Mouse (Mus musculus) T-helper 17 cell (primary cell): ENCODE results near the gene 2410131K14Rik.

Experiments
- in situ Hi-C, 2 experiments: fragments of 300-600 bp; cut with MboI, MseI; formaldehyde crosslinking; loops; 1 replicate in 1 of 2; 2 replicates in 1 of 2; pipeline ENCODE4 v1.15.1; 2025; ENCODE audit warnings: high pct_unique_total_duplicates in 2 of 2

The 2410131K14Rik gene

DNA sequence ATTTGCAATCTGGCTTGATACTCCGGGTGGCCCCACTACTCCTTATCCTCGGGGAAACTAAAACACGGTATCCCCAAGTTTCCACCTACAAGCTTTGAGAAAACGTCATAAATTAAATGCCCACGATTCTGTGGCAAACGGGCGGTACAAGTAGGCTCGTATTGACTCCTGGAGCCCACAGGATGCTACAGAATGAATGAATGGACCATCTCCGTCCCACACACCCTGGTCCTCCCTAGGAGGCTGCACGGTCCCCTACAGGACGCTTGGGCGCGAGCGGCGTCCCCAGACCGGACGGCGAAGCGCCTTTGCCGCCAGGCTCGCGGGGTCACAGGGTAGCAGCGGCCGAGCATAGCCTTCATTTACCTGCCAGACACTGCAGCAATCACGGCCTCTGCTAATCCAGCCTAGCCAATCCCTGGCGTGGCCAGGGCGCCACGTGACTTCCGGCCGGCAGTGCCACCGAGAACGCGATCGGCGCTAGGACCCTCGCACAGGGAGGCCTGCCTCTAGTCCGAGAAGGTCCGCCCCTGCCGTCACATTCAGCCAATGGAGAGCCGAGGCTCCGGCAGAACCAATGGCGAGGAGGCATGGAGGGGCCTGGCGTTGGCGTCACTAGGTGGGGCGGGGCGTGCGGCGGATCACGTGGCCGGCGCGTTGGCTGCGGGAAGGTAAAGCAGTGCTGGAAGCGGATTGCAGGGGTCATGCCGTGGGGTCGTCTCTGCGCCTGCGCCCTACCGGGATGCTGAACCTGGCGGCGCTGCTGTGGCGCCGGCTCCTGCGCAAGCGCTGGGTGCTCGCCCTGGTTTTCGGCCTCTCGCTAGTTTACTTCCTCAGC is at the start of gene 2410131K14Rik, which contains the start of gene Rnft2:
2410131K14Rik (plus strand) TSS at position 622 of the 838 bp plus-strand sequence.
Rnft2 (minus strand) TSS at position 511 of the 838 bp plus-strand sequence.
- in situ Hi-C loops: loop anchor here in 1 of 2 experiments (25.0 kb wide), 1 partner anchor 1867 kb away; the partner anchor contains the start of gene Rbm19

DNA sequence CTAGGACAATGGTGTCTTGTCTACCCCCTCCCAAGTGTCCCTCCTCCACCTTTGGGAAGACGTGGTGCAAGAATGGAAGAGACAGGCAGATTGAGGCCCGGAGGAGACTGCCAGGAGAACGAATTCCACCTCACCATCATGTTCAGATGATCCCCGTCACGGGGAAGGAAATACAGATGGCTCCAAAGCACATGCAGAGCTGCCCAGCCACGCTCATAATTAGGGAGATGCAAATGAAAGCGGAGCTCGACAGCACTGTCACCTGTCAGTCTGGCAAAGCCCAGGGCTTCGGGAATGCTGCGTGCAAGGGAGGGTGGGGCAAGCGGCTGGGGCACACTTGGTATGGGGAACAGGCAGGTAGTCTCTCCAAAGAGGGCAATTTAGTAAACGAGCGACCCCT is 47.6 kb upstream of the 2410131K14Rik start:
- in situ Hi-C loops: no loop called here

DNA sequence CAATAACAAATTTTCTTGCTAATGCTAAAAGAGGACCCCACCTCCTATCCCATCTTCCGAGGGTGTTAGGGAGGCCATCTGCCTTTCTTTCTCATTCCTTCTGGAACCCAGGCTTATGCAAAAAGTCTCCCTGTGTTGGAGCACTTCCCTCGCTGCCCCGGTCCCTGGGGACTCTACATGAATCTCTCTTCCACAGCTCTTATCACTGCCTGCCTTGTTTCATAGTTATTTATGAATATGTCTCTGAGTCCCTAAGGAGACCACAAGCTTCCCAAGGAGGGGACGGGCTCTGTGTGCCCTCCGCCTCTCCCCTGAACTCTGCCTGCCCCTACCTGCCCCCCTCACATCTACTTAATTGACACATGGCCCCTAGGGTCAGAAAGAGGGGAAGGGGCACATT is 45.4 kb upstream of the 2410131K14Rik start:
- in situ Hi-C loops: no loop called here

DNA sequence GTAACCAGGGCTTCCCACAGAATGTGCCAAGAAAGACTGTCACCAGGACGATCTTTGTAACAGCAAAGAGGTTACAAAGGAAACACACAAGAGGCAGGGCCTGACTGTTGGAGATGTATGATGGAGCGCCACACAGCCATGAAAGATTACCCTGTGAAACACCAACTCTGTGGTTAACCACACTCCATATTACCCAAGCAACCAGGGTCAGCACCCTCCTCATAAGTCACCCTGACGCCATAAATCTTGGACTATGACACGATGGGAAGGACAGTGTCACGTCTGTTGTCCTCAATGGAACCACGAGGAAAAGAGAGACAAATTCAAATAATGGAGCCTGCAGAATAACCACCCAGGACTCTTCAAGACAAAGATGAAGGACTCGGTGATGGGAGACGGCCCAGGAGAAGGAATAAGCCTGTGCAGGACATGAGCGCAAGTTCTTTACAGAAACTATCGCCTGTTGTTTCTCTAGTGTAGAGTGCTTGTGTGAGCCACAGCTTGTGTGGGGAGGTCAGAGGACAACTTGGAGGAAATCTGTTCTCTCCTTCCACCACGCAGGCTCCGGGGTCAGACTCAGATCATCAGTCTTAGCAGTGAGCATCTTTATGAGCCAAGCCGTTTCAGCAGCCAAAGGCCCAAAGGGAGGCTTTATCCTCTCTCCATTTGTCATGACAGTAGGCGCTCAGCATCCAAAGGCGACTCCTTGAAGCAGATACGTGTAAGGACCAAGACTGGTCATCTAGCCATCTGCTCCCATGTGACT is 40.2 kb upstream of the 2410131K14Rik start:
- in situ Hi-C loops: no loop called here

DNA sequence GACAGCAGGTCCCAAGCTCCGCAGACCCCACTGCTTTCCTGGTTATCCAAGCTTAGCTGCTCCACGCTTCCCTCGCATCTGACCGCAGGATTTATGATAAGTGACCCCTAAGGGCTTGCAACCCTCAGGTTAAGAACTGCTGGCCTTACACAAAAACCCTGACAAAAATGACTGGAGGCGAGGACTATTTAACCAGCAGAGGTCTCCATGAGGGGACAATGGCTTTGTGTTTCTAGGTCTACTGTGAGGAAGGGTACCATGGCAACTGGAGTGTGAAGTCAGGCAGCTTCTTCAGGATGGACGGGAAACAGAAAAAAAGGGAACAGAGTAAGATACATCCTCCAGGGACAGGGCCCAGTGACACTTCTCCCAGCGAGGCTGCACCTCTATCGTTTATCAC is 39.2 kb upstream of the 2410131K14Rik start:
- in situ Hi-C loops: no loop called here

DNA sequence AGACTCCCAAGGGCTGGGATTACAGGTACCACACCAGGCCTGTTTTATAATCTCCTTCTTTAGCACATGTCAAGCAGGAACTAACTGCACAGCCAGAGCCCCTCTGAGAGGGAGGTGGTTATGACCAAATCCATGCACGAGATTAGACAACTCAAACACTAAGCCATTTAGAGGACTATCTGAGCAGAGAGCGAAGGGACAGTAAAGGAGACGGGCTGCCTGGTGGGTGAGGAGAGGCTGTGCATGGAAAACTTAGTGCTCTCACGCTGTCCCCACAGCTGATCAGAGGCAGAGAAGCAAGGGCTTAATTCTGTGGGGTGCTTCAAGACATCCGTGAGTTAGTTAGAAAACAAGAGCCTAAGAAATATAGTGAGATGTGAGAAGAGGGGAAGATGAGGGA is 31.0 kb upstream of the 2410131K14Rik start:
- in situ Hi-C loops: no loop called here

DNA sequence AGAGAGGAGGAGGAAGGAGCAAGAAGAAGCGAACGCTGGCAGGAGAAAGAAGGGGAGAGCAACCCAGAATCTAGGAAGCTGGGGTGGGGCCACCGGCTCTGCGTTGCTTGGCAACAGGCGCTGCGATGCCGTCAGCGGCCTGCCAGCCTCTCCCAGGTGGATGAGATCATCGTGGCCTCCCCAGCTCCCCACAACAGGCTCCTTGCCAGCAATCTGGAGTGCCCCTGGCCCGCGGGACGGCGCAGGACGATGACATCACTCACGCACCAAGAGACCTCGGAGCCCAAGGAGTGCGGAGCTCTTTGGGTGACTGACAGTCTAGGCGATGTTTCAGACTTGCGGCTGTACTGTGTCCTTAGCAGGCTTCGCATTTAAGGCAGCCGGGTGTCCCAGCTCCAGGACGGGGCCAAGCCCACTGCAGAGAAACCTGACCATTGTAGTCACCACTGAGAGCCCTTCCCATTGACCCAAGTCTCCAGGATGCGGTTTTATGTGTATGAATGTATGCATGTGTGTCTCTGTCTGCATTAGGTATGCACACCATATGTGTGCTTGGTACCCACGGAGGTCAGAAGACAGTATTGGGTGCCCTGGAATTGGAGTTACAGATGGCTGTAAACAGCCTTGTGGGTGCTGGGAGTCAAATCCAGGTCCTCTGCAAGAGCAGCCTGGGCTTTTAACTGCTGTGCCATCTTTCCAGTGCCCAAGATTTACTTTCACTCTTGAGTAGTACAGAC is 30.4 kb upstream of the 2410131K14Rik start:
- in situ Hi-C loops: no loop called here

DNA sequence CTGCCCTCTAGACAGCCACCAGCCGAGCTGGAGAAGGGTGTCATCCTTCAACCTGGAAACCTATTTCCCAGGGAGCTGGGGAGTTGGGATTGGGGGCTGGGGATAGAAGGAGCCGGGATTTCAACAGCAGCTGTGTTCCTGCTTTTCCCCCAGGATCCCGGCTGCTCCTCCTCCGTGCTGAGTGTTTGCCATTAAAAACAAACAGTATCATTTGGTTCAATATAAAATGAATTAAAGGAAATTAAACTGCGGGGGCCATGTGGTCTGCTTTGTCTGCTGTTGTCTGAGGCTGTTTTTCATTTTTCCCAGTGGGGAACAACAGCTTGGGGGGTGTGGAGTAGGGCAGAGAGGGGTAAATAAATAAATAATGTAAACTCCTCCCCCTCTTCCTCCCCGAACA is 27.6 kb upstream of the 2410131K14Rik start:
- in situ Hi-C loops: no loop called here

DNA sequence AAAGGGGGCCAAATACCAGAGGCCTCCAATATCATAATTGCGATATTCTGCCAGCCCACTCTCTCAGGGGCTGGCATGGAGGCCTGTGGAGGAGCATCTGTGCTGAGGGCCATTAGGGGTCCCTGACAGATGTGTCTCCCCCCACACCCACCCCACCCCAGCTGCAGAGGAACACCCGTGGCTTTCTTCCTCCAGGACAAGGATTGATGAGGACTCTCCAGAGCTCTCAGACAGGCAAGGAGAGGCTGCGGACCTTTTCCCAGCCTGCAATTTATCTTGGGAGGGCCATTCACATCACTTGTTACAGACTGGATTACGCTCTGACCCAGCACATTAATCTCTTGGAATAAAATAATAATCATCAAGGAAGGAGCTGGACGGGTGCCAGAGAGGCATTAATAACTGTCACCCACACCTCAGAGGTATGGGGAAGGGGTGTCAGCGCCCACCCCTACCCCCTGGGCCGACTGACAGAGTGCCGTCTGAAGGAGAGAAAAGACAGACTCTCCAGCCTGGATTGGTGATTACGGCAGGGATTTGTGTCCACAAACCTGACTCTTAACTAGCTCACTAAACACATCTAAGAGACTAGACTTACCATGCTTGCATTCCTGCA is 21.8 kb upstream of the 2410131K14Rik start:
- in situ Hi-C loops: loop anchor here in 1 of 2 experiments (10.0 kb wide), 1 partner anchor 1352 kb away; no protein-coding TSS in a partner anchor

DNA sequence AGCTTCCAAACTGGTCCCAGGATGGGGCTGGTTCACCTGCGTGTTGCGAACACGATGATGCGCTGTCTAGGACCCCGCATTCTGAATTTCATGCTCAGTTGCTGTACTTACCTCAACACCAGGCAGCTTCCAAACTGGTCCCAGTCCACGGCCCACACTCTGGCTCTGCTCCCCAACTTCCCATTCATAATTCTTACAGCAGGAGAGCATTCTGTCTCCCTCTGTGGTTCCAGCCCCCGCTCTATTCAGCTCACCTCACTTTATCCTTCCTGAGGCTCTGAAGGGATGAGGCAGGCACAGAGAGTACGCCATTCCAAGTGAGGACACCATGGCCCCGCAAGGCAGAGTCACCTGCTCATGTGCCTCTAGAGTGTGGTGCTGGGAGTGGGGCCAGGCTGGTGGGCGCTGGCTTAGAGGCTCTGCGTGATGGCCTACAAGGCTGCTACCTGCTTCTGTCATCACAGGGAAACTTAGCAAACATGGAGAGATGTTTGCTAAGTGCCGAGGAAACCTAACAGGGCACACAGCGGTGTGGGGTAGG is 14.9 kb upstream of the 2410131K14Rik start:
- in situ Hi-C loops: loop anchor here in 1 of 2 experiments (25.0 kb wide), 1 partner anchor 1882 kb away; the partner anchor contains the start of gene Rbm19

DNA sequence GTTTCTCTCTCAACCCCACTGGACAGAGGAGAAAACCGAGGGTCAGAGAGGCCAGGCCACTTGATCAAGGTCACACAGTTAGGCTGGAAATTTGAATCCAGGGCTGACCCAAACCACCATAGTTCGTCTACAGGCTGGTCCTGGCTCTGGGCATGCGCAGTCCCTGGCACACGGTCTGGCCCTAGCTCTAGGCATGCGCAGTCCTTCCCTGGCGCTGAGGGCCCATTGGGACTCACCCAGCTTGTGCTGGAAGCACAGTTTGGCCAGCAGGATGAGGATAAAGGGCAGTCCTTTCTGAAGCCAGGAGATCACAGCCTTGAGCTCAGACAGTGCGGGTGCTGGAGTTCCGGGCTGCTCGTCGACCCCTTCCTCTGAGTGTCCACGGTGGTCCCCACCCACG is 8.1 kb upstream of the 2410131K14Rik start:
- in situ Hi-C loops: loop anchor here in 1 of 2 experiments (25.0 kb wide), 1 partner anchor 1875 kb away; the partner anchor contains the start of gene Rbm19

DNA sequence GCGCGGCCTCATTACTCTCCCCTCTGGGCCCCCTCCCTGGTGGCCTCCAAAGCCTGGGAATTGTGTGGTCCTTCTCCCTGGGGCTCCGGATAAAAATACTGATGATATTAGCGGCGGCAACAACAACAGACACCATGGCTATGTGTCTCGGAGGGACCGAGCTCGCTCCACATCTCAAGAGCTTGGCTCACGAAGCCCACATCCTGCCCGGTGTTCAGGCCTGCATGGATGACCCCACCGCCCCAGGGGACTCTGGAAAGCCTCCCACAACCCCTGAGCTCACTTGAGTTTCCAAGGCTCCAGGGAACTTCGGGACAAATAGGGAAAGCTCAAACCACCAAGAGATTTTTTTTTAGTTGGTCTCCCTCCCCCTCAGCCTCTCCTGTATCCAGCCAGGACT is 5.4 kb upstream of the 2410131K14Rik start:
- in situ Hi-C loops: loop anchor here in 1 of 2 experiments (25.0 kb wide), 1 partner anchor 1873 kb away; the partner anchor contains the start of gene Rbm19

DNA sequence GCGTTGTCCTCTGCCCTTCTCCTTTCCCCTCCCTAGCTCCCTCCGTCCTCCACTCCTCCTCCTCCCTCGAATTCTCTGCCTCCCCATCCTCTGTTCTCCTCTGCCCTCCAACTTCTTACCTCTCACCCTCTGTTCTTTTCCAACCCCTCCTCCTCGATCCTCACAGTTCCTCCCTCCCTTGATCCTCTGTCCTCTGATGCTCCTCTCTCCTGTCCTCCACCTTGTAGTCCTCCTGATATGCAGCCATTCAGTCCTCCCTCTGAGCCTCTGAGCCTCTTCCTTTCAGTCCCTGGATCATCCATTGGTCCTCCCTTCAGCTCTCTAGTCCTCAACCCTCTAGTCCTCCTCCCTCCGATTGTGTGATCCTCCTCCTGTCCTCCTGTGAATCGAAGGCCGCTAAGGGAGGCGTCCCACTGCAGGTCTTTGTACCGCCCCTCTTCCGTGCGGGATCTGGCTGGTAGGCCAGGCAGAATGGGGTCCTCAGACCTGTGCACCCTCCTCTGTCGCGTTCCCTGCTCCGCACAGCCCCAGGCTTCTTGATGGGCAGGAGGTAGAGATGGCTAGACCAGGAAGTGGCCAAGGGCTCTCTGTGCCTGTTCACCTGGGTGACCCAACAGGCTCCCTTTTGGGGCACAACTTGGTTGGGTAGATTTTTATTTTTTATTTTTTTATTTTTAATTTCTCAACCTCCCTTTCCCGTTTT is 730 bp downstream of the 2410131K14Rik start:
- in situ Hi-C loops: loop anchor here in 1 of 2 experiments (25.0 kb wide), 1 partner anchor 1867 kb away; the partner anchor contains the start of gene Rbm19

DNA sequence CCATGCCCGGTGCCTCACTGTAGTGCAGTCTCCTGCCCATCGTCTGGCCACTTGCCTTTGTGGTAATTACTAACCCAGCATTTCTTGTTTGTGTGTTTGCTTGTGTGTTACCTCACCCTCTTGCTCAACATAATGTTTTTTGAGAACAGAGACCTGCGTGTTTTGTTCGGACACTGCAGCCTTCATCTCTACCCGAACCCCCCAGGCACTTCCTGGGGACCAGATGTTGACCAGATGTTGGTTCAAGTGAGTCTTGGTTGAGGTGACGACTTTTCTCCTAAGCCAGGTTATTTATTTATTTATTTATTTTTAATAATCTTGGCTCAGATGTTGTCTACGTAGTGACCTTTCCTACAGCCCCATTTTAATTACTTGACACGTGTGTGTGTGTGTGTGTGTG is 2.4 kb downstream of the 2410131K14Rik start:
- in situ Hi-C loops: loop anchor here in 1 of 2 experiments (25.0 kb wide), 1 partner anchor 1865 kb away; the partner anchor contains the start of gene Rbm19

DNA sequence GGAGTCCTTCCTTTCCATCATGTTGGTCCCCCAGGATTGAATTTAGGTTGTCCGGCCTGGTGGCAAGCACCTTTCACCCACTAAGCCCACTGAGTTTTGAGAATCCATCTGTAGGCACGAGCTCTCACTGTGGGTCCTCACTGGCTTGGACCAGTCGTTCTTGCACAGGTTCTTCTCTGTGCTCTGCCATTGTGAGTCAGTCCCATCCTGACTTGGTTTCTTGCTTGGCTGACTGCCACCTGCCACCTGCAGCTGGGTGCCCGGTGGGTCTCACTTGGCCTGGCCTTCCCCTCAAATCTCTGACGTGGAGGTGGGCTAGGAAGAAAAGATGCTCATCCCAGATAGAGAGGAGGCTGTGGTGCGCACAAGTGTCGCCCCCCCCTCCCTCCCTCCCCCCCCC is 6.0 kb downstream of the 2410131K14Rik start:
- in situ Hi-C loops: no loop called here

DNA sequence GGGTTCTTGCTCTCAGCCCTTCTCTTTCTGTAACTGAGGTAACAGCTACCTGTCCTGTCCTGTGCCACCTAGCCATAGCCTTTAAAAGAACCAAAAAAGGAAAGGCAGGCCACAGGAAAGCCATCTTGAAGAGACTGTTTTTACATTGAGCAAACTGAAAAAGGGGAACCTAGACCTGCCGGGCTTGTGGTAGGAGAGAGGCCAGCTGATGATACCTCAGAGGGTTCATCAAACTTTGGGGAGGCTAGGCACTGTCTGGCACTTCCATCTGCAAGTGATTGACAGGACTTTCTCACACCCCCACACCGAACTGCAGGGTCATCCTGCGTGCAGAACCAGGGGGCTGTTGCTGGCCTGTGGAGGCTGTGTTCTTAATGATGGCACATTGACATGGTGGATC is 8.5 kb downstream of the 2410131K14Rik start:
- in situ Hi-C loops: no loop called here

DNA sequence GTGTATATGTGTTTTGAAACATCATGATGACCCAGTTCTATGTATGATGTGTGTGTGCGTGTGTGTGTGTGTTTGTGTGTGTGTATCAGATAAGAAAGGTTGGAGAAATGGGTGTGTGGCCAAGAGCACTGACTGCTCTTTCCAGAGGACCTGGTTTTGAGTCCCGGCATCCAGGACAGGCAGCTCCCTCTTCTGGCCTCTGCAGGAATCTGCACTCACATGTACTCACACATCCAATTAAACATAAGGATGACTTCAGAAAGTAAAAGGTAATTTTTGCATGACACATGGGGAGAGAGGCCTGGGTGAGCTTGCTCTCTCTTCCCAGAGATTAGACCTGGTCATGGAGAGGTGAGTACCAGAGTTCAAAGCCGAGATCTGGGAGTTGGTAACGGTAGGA is 12.0 kb downstream of the 2410131K14Rik start:
- in situ Hi-C loops: no loop called here

DNA sequence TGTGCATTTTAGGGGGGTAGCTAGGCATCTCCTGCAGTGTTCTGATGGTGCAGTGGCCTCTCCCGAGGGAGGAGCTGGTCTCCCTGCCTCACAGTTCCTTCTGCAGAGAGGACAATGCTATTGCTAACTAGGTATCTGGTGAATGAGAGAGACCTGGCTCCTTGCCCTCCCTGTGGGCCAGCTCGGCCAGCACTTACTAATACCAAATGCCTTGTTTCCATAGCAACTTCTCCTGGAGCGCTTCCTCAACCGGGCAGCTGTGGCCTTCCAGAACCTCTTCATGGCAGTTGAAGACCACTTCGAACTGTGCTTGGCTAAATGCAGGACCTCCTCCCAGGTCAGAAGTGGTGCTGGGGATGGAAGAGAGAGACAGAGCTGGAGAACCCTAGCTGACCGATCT is 14.1 kb downstream of the 2410131K14Rik start:
- in situ Hi-C loops: no loop called here

DNA sequence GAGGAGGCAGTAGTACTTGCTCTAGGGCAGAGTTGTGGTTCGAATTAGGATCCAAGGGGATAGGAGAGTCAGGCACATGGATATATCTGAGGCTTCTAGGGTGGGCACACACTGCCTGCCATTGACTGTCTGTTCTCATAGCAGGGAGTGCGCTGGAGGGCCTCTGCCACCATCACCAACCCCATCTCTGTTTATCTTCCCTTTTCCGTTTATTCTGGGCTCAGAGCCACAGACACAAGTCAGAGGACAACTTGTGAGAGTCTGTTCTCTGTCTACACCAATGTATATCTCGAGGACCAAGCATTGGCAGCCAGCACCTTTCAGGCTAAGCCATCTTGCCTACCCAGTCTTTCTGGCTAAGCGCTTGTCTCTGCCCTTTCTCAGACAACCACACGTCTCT is 14.6 kb downstream of the 2410131K14Rik start:
- in situ Hi-C loops: no loop called here

DNA sequence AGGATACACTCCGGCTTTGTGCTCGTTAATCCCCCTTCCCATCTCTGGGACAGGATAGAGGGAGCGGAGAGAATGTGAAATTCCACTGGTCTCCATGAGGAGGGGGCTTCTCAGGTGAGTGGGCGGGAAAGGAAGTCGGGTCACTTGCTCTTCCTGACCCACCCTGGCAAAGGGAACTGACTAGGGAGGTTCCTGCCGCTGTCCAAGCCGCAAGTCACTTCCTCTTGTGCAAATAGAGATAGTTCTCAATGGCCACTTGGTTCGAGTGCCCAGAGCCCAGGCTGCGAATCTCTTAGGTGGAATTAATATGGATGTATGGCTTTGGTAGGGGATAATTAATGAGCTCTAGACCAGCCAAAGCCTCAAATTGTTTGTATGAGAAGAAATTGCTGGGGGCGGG is 15.0 kb downstream of the 2410131K14Rik start:
- in situ Hi-C loops: no loop called here
